Mouse (Mus musculus) MEL (cell line): ENCODE results near the gene Xlr3c. TPM values are rescaled to one million over a fixed set of nuclear protein-coding genes. Genes with fewer than 3 reads are reported as not detected.
"Not testable (repeated sequence)": the region's sequence is repeated elsewhere in the genome, so short reads cannot be mapped to it uniquely, and the experiment has no call there.

Source experiments
- DNase-seq: peaks from one replicate; pipeline ENCODE4 v3.0.0; 2011; ENCODE audit warnings: low read depth, low spot score
- H3K27ac ChIP-seq: 2 replicates; pipeline ENCODE4 v1.5.1; 2012; ENCODE audit warnings: low read depth, mild to moderate bottlenecking, control low read depth, low read length, moderate library complexity; ENCODE audit not compliant: control insufficient read depth
- H3K27me3 ChIP-seq, 2 experiments: fragments of 150-350 bp in 1 of 2; sonication (generic) in 1 of 2; 2 replicates each; pipeline ENCODE4 v1.6.1; 2012; ENCODE audit warnings: low read length in 2 of 2, mild to moderate bottlenecking in 2 of 2, improper control_type of control experiment in 1 of 2, moderate library complexity in 1 of 2; ENCODE audit not compliant: insufficient read depth in 2 of 2, control insufficient read depth in 1 of 2
- H3K36me3 ChIP-seq, 2 experiments: 2 replicates each; pipeline ENCODE4 v1.6.1; 2012 to 2014; ENCODE audit warnings: low read length in 2 of 2, improper control_type of control experiment in 1 of 2, inconsistent platforms in 1 of 2, mild to moderate bottlenecking in 1 of 2; ENCODE audit not compliant: insufficient read depth in 2 of 2, control insufficient read depth in 1 of 2
- H3K4me1 ChIP-seq, 2 experiments: fragments of 150-350 bp in 1 of 2; sonication (generic) in 1 of 2; 2 replicates each; pipeline ENCODE4 v1.6.1; 2012; ENCODE audit warnings: low read length in 2 of 2, improper control_type of control experiment in 1 of 2, mild to moderate bottlenecking in 1 of 2; ENCODE audit not compliant: insufficient read depth in 2 of 2, control insufficient read depth in 1 of 2
- H3K4me3 ChIP-seq, 2 experiments: fragments of 150-350 bp in 1 of 2; sonication (generic) in 1 of 2; 2 replicates each; pipeline ENCODE4 v1.5.1; 2012; ENCODE audit warnings: low read depth in 2 of 2, low read length in 2 of 2, mild to moderate bottlenecking in 2 of 2, moderate library complexity in 2 of 2, control low read depth in 1 of 2, improper control_type of control experiment in 1 of 2; ENCODE audit not compliant: control insufficient read depth in 1 of 2, insufficient read depth in 1 of 2
- H3K79me2 ChIP-seq: 2 replicates; pipeline ENCODE4 v1.6.1; 2012; ENCODE audit warnings: mild to moderate bottlenecking, low read length, moderate library complexity; ENCODE audit not compliant: control insufficient read depth, poor library complexity, insufficient read depth
- H3K9ac ChIP-seq: 2 replicates; pipeline ENCODE4 v1.6.1; 2012; ENCODE audit warnings: low read depth, mild to moderate bottlenecking, control low read depth, low read length, moderate library complexity; ENCODE audit not compliant: control insufficient read depth, poor library complexity, severe bottlenecking
- H3K9me3 ChIP-seq: fragments of 150-350 bp; sonication (generic); replicated peaks from 2 replicates; pipeline ENCODE4 v1.6.1; 2012; ENCODE audit warnings: mild to moderate bottlenecking, low read length, improper control_type of control experiment, moderate library complexity; ENCODE audit not compliant: insufficient read depth
- CHD1 ChIP-seq: IDR thresholded peaks from 2 replicates; pipeline ENCODE4 v1.6.1; 2012; ENCODE audit warnings: low read depth, mild to moderate bottlenecking, inconsistent platforms, low read length, improper control_type of control experiment
- CHD2 ChIP-seq: IDR thresholded peaks from 2 replicates; pipeline ENCODE4 v1.6.1; 2011; ENCODE audit warnings: low read length, improper control_type of control experiment
- CTCF ChIP-seq, 3 experiments: IDR thresholded peaks in 2 of 3; conservative IDR thresholded peaks in 1 of 3; 2 replicates each; pipeline ENCODE4 v1.5.1; 2011 to 2012; ENCODE audit warnings: low read length in 3 of 3, low read depth in 2 of 3, mild to moderate bottlenecking in 2 of 3, improper control_type of control experiment in 1 of 3, inconsistent platforms in 1 of 3, mixed read lengths in 1 of 3, moderate library complexity in 1 of 3; ENCODE audit not compliant: control insufficient read depth in 1 of 3, insufficient read depth in 1 of 3, poor library complexity in 1 of 3, severe bottlenecking in 1 of 3
- EP300 ChIP-seq, 2 experiments: IDR thresholded peaks; 2 replicates each; pipeline ENCODE4 v1.6.1; 2011; ENCODE audit warnings: improper control_type of control experiment in 2 of 2, low read length in 2 of 2, low read depth in 1 of 2, mild to moderate bottlenecking in 1 of 2
- ETS1 ChIP-seq: IDR thresholded peaks from 2 replicates; pipeline ENCODE4 v1.6.1; 2012; ENCODE audit warnings: low read depth, mild to moderate bottlenecking, inconsistent platforms, low read length, improper control_type of control experiment, moderate library complexity
- GABPA ChIP-seq: IDR thresholded peaks from 2 replicates; pipeline ENCODE4 v1.6.1; 2012; ENCODE audit warnings: low read depth, mild to moderate bottlenecking, inconsistent platforms, low read length, improper control_type of control experiment, moderate library complexity
- GATA1 ChIP-seq: IDR thresholded peaks from 2 replicates; pipeline ENCODE4 v1.6.1; 2011; ENCODE audit warnings: low read depth, low read length, improper control_type of control experiment
- HCFC1 ChIP-seq: IDR thresholded peaks from 2 replicates; pipeline ENCODE4 v1.6.1; 2012; ENCODE audit warnings: low read depth, mild to moderate bottlenecking, inconsistent platforms, low read length, improper control_type of control experiment, moderate library complexity
- KAT2A ChIP-seq: conservative IDR thresholded peaks from 2 replicates; pipeline ENCODE4 v1.6.1; 2012; ENCODE audit warnings: low read depth, low read length, improper control_type of control experiment, inconsistent platforms
- MAFK ChIP-seq: IDR thresholded peaks from 2 replicates; pipeline ENCODE4 v1.6.1; 2011; ENCODE audit warnings: low read depth, mild to moderate bottlenecking, low read length, improper control_type of control experiment, borderline replicate concordance
- MAX ChIP-seq: IDR thresholded peaks from 2 replicates; pipeline ENCODE4 v1.6.1; 2011; ENCODE audit warnings: low read length, improper control_type of control experiment
- MAZ ChIP-seq: IDR thresholded peaks from 2 replicates; pipeline ENCODE4 v1.6.1; 2012; ENCODE audit warnings: low read depth, mild to moderate bottlenecking, inconsistent platforms, low read length, improper control_type of control experiment
- MEF2A ChIP-seq: IDR thresholded peaks from 2 replicates; pipeline ENCODE4 v1.6.1; 2014; ENCODE audit warnings: low read depth, mild to moderate bottlenecking, inconsistent platforms, low read length, improper control_type of control experiment; ENCODE audit not compliant: poor library complexity, insufficient replicate concordance, severe bottlenecking; ENCODE audit errors: extremely low read depth
- MXI1 ChIP-seq: IDR thresholded peaks from 2 replicates; pipeline ENCODE4 v1.6.1; 2011; ENCODE audit warnings: mild to moderate bottlenecking, low read depth, low read length, improper control_type of control experiment
- NRF1 ChIP-seq: IDR thresholded peaks from 2 replicates; pipeline ENCODE4 v1.6.1; 2014; ENCODE audit warnings: low read depth, mild to moderate bottlenecking, inconsistent platforms, low read length, improper control_type of control experiment, moderate library complexity; ENCODE audit not compliant: poor library complexity, insufficient read depth, severe bottlenecking
- POLR2A ChIP-seq, 2 experiments: IDR thresholded peaks; 2 replicates each; pipeline ENCODE4 v1.6.1; 2011 to 2012; ENCODE audit warnings: low read length in 2 of 2, mild to moderate bottlenecking in 2 of 2, control low read depth in 1 of 2, improper control_type of control experiment in 1 of 2, low read depth in 1 of 2, moderate library complexity in 1 of 2; ENCODE audit not compliant: control insufficient read depth in 1 of 2, insufficient read depth in 1 of 2, poor library complexity in 1 of 2
- POLR2AphosphoS5 ChIP-seq: IDR thresholded peaks from 2 replicates; pipeline ENCODE4 v1.6.1; 2012; ENCODE audit warnings: low read depth, borderline replicate concordance, mild to moderate bottlenecking, inconsistent platforms, low read length, moderate library complexity, mixed read lengths
- SIN3A ChIP-seq: IDR thresholded peaks from 2 replicates; pipeline ENCODE4 v1.6.1; 2012; ENCODE audit warnings: low read length, improper control_type of control experiment, inconsistent platforms
- SMC3 ChIP-seq: IDR thresholded peaks from 2 replicates; pipeline ENCODE4 v1.6.1; 2011; ENCODE audit warnings: low read depth, low read length, improper control_type of control experiment
- TAL1 ChIP-seq: IDR thresholded peaks from 2 replicates; pipeline ENCODE4 v1.6.1; 2012; ENCODE audit warnings: mild to moderate bottlenecking, inconsistent platforms, low read length, moderate library complexity, mixed read lengths
- TBP ChIP-seq: IDR thresholded peaks from 2 replicates; pipeline ENCODE4 v1.8.0; 2011; ENCODE audit warnings: low read depth, low read length, improper control_type of control experiment
- TCF12 ChIP-seq: IDR thresholded peaks from 2 replicates; pipeline ENCODE4 v1.6.1; 2014; ENCODE audit warnings: low read depth, mild to moderate bottlenecking, inconsistent platforms, low read length, improper control_type of control experiment, moderate library complexity
- UBTF ChIP-seq: IDR thresholded peaks from 2 replicates; pipeline ENCODE4 v1.6.1; 2012; ENCODE audit warnings: low read depth, mild to moderate bottlenecking, inconsistent platforms, low read length, improper control_type of control experiment, moderate library complexity, borderline replicate concordance; ENCODE audit not compliant: insufficient read depth
- USF1 ChIP-seq: IDR thresholded peaks from 2 replicates; pipeline ENCODE4 v1.6.1; 2014; ENCODE audit warnings: low read depth, mild to moderate bottlenecking, inconsistent platforms, low read length, improper control_type of control experiment, moderate library complexity
- USF2 ChIP-seq, 2 experiments: IDR thresholded peaks; 2 replicates each; pipeline ENCODE4 v1.6.1; 2011 to 2012; ENCODE audit warnings: improper control_type of control experiment in 2 of 2, low read length in 2 of 2, borderline replicate concordance in 1 of 2, inconsistent platforms in 1 of 2, low read depth in 1 of 2, mild to moderate bottlenecking in 1 of 2; ENCODE audit not compliant: insufficient read depth in 1 of 2
- ZC3H11A ChIP-seq: IDR thresholded peaks from 2 replicates; pipeline ENCODE4 v1.6.1; 2012; ENCODE audit warnings: low read depth, mild to moderate bottlenecking, inconsistent platforms, low read length, improper control_type of control experiment
- ZKSCAN1 ChIP-seq: IDR thresholded peaks from 2 replicates; pipeline ENCODE4 v1.6.1; 2012; ENCODE audit warnings: low read depth, mild to moderate bottlenecking, inconsistent platforms, low read length, improper control_type of control experiment, moderate library complexity
- ZNF384 ChIP-seq: IDR thresholded peaks from 2 replicates; pipeline ENCODE4 v1.6.1; 2012; ENCODE audit warnings: low read depth, mild to moderate bottlenecking, inconsistent platforms, low read length, improper control_type of control experiment
- polyA plus RNA-seq, 2 experiments: library from polyadenylated mRNA; stranded (reverse) in 1 of 2; unstranded in 1 of 2; fragments of >175 nt in 1 of 2; fragments of >200 nt in 1 of 2; gene quantifications; 2 replicates each; pipeline versions ENCODE4 v1.2.1 to v1.2.4; 2012; ENCODE audit warnings: low replicate concordance in 2 of 2, low read depth in 1 of 2; ENCODE audit not compliant: insufficient read length in 2 of 2, insufficient read depth in 1 of 2, missing spikeins in 1 of 2
- total RNA-seq: library from RNA; depleted of rRNA; stranded (reverse); fragments of 300-350 nt; gene quantifications from 2 replicates; pipeline ENCODE4 v1.2.3, GENCODE M21; 2012

Xlr3c gene
- total and polyA plus RNA-seq, 3 experiments = 73.5 to 162 (median 78.0) TPM

DNA sequence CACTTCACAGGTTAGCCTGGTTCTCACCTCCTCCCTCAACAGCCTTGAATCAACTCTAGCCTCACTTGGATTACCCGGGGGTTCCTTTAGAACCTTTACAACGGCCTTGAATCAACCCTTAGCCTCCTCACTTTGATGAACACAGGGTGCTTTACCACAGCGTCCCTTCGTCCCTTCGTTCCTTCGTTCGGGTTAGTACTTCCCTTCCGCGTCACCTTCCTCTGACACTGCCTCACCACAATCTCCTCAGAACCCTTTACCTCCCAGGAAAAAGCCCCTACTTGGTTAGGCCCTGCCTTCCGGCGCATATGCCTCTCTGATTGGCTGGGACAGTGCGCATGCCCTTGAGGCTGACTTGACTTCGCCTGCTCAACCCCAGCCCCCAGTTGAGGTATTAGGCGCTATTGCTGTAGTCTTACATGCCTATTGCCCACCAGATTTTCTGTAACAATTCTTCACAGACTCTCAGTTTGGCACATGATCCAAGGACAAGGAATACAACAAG is 22.3 kb downstream of the Xlr3c start, which contains the start of gene Xlr4c:
Xlr4c (minus strand) TSS at position 310 of the 505 bp plus-strand sequence.
- not testable (repeated sequence) for H3K27me3 ChIP-seq, H3K27ac ChIP-seq, DNase-seq, H3K79me2 ChIP-seq, H3K4me1 ChIP-seq, H3K9me3 ChIP-seq, H3K36me3 ChIP-seq
- Histone ChIP-seq H3K9ac (peak within 1 kb of the TSS; percentile 9; the same call in 1 of the 2 replicates), H3K4me3 (peak within 1 kb of the TSS; percentile 36 to 43; a peak in 3 of 4 replicates)
- TF ChIP-seq NRF1 (peak; percentile 39; the same call in 1 of the 2 replicates), POLR2A (IDR thresholded peaks at IDR 0.05; ENCODE audit: control insufficient read depth in 1 of 2, insufficient read depth in 1 of 2, low read depth in 1 of 2, low read length in 2 of 2, poor library complexity in 1 of 2) (peak in 1 of 2 experiments; percentile 22; a peak in 1 of 4 replicates)

DNA sequence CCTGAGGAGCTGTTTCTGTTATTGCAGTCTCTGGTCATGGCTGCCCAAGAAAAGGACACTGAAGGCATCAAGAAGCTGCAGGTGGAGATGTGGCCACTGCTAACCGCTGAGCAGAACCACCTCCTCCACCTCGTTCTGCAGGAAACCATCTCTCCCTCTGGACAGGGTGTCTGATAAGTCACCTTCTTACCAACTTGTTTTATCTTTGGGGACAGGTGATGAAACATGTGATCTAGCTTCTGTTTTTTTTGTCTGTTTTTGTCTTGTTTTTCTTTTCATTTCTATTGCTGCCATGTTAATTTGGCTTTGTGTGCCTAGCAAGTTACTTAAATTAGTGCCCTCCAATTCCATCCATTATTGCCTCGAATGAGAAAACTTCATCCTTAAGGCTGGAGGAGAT is 35.9 kb downstream of the Xlr3c start:
- peak overlapping the region; percentile 59 to 75 for H3K4me3 ChIP-seq
- peaks cover 0 to 11% of the 10 kb centered on the region in 2 experiments; a peak in 2 of 4 replicates for H3K36me3 ChIP-seq
- H3K27me3 ChIP-seq = no peaks in the 10 kb centered on the region
- no peak for TF ChIP-seq CHD1
- no peak for TF ChIP-seq EP300 (IDR thresholded peaks at IDR 0.05; ENCODE audit: low read depth in 1 of 2, low read length in 2 of 2)
- TF ChIP-seq SMC3 = no peak
- TF ChIP-seq ZNF384 = no peak
- TF ChIP-seq POLR2AphosphoS5 = no peak
- no peak for TF ChIP-seq ZKSCAN1
- TF ChIP-seq MAFK = no peak
- peak; percentile 57 for TF ChIP-seq ETS1
- TF ChIP-seq SIN3A = peak; percentile 41; the same call in 1 of the 2 replicates
- TF ChIP-seq MAZ = no peak
- no peak for TF ChIP-seq UBTF
- TF ChIP-seq HCFC1 = no peak
- no peak for TF ChIP-seq KAT2A
- TF ChIP-seq MXI1 = no peak; the same call in 1 of the 2 replicates
- TF ChIP-seq GABPA = no peak
- no peak for TF ChIP-seq MEF2A
- TF ChIP-seq TAL1 = 0 out of 2 replicates have a peak, but pooled peaks have one; percentile 17
- TF ChIP-seq ZC3H11A = no peak
- no peak for TF ChIP-seq CTCF (IDR thresholded peaks at IDR 0.05 in 2 of 3, conservative IDR thresholded peaks at IDR 0.05 in 1 of 3; ENCODE audit: control insufficient read depth in 1 of 3, insufficient read depth in 1 of 3, low read depth in 2 of 3, low read length in 3 of 3, poor library complexity in 1 of 3, severe bottlenecking in 1 of 3)
- TF ChIP-seq TBP = no peak
- peak; percentile 55; the same call in 1 of the 2 replicates for TF ChIP-seq USF1
- 0 out of 2 replicates have a peak, but pooled peaks have one; percentile 6 for TF ChIP-seq TCF12
- TF ChIP-seq MAX = no peak
- no peak for TF ChIP-seq USF2 (IDR thresholded peaks at IDR 0.05; ENCODE audit: borderline replicate concordance in 1 of 2, insufficient read depth in 1 of 2, low read depth in 1 of 2, low read length in 2 of 2)
- no peak for TF ChIP-seq CHD2
- peak; percentile 27; the same call in 1 of the 2 replicates for TF ChIP-seq GATA1
- TF ChIP-seq, all 39 proteins: peak for 6
- peaks cover 3% of the 10 kb centered on the region in 2 experiments; a peak in 2 of 4 replicates for H3K4me1 ChIP-seq
- no peak overlapping the region for H3K27ac ChIP-seq
- peak overlapping the region; percentile 76 for H3K9ac ChIP-seq
- no peaks in the 10 kb centered on the region for H3K9me3 ChIP-seq
- DNase-seq = no peak
- H3K79me2 ChIP-seq = peaks cover 2% of the 10 kb centered on the region; the same call in 1 of the 2 replicates
